In genomic region chr4:45184521-45185330, GRCm38 (mm10) we compare ENCODE assay signal across 8 mouse cellular contexts. TPM values are rescaled to one million over a fixed set of nuclear protein-coding genes. Genes with fewer than 3 reads are reported as not detected.
DNase-seq lines count a peak whose midpoint lies in the region; ATAC-seq and TF ChIP-seq lines count a peak whose summit lies in the region.

TSS of gene Frmpd1 (plus strand) at chr4:45184875.

- no peaks in the 10 kb centered on the region for H3K27me3 ChIP-seq in hindbrain, postnatal 0 days (ENCODE audit: insufficient read depth, low read length)

- DNase-seq in adrenal gland, adult 8-10 months = peak; percentile 12
- peak; percentile 71 for DNase-seq in gastrocnemius, postnatal 10 days
- peak; percentile 83 for DNase-seq in hindbrain, postnatal 0 days (ENCODE audit: low spot score)
- DNase-seq in left cerebral cortex, adult 8-10 months (ENCODE audit: low spot score in 2 of 2) = peak; percentile 16 to 41
- peak; percentile 55 to 76 for DNase-seq in lung, postnatal 4 days
- peak; percentile 56 for DNase-seq in right cerebral cortex, postnatal 14 days
- no peak for DNase-seq in c-Kit-positive CD71-positive TER-119-positive erythroid progenitor cells, embryonic 14.5 days (ENCODE audit: low spot score)

- H3K27ac ChIP-seq in hindbrain, postnatal 0 days = peak within 1 kb of the TSS; percentile 64

- peak within 1 kb of the TSS; percentile 69 for H3K9ac ChIP-seq in hindbrain, postnatal 0 days (replicated peaks; ENCODE audit: low read length)

- no peaks in the 10 kb centered on the region for H3K36me3 ChIP-seq in hindbrain, postnatal 0 days (ENCODE audit: insufficient read depth, low read length)

- peaks cover 5% of the 10 kb centered on the region; the same call in 1 of the 2 replicates for H3K4me1 ChIP-seq in hindbrain, postnatal 0 days (ENCODE audit: insufficient read depth, low read length)

- peak within 1 kb of the TSS; percentile 76 for H3K4me3 ChIP-seq in hindbrain, postnatal 0 days (ENCODE audit: low read length)

- no peak for TF ChIP-seq CTCF in hindbrain, postnatal 0 days (IDR thresholded peaks at IDR 0.05; ENCODE audit: low read depth)

- WGBS in hindbrain, postnatal 0 days = 2% methylated on average over 53 of the region's 85 CpGs

- ATAC-seq in common myeloid progenitor, adult 5-6 weeks (replicated peaks; ENCODE audit: low read depth, poor library complexity, severe bottlenecking) = peak; percentile 48; the same call in 1 of the 2 replicates
- ATAC-seq in hindbrain, postnatal 0 days = peak; percentile 80

- peak within 1 kb of the TSS; percentile 98 for H3K4me2 ChIP-seq in hindbrain, postnatal 0 days (ENCODE audit: low read depth, low read length)

- H3K9me3 ChIP-seq in hindbrain, postnatal 0 days (ENCODE audit: low read length) = no peaks in the 10 kb centered on the region

RNA-seq across cellular contexts. Expression of gene Frmpd1, which starts in this region (rescaled TPM):
- total RNA-seq in adrenal gland, adult 8-10 months (2022) = 1 to 10 TPM; 6.5 to 9.3 (median 8.7) TPM
- not detected in 2 replicates for total RNA-seq in common myeloid progenitor, adult 5-6 weeks (2017)
- 1 to 10 TPM; 3.6 to 3.9 TPM for total RNA-seq in gastrocnemius, postnatal 10 days (2021)
- 13.8 and 20.5 TPM in 2 replicates for total RNA-seq in hindbrain, postnatal 0 days (2014; rRNA removed)
- polyA plus RNA-seq in hindbrain, postnatal 0 days (2015; fragmentation: Nextera tagmentation; extraction: Ambion mirVana) = 4.6 and 4.8 TPM in 2 replicates
- total RNA-seq in left cerebral cortex, adult 8-10 months (2022) = 10 to 100 TPM; 10.3 to 10.9 (median 10.7) TPM

Comparison
In these comparisons a context has a peak if more than half of its experiments do, and no peak if none do; other contexts are left out.
1. Peak in ATAC-seq in common myeloid progenitor, adult 5-6 weeks; RNA of the gene not detected or under 1 TPM.